Mouse (Mus musculus) thymus, postnatal 10 days (tissue): ENCODE measurements at regions not wholly inside any gene's neighbourhood (a gene's known extent, or its start where the extent isn't known, plus 50 kb on each side); places are given as distances from the start of the nearest gene placed in this dataset.
A peak's percentile ranks its signal among the peaks of the same experiment; 100 is the strongest.

Experiments
- DNase-seq, 2 experiments: peaks; one replicate each; pipeline ENCODE4 v3.0.0; 2021; ENCODE audit warnings: low spot score in 2 of 2

GRCm38 (mm10) chr7:63313096-63313495, 100.7 kb upstream of the Chrna7 start:
- no peak for DNase-seq

GRCm38 (mm10) chr7:63319594-63319993, 107.2 kb upstream of the Chrna7 start:
- DNase-seq: peak in 1 of 2 experiments; percentile 16

- DNase-seq: no peak
These were observed 108.8 kb upstream of the Chrna7 start for GRCm38 (mm10) chr7:63321171-63321570.

- no peak for DNase-seq
These were observed 109.8 kb upstream of the Chrna7 start for GRCm38 (mm10) chr7:63321951-63322710.

GRCm38 (mm10) chr7:63335146-63335545, 109.4 kb upstream of the Otud7a start:
- no peak for DNase-seq

- DNase-seq: no peak
These were observed 108.5 kb upstream of the Otud7a start for GRCm38 (mm10) chr7:63336072-63336471.

- no peak for DNase-seq
These were observed 102.8 kb upstream of the Otud7a start for GRCm38 (mm10) chr7:63341716-63342115.

- peak in 1 of 2 experiments; percentile 7 for DNase-seq
These were observed 98.7 kb upstream of the Otud7a start for GRCm38 (mm10) chr7:63345671-63346392.

GRCm38 (mm10) chr7:63346393-63346730, 98.2 kb upstream of the Otud7a start:
- no peak for DNase-seq
